Mouse (Mus musculus) brown adipose tissue, adult 24 weeks (tissue): ENCODE data around the gene Clec2i. TPM values are rescaled to one million over a fixed set of nuclear protein-coding genes. Genes with fewer than 3 reads are reported as not detected.
"Not testable (repeated sequence)": the region's sequence is repeated elsewhere in the genome, so short reads cannot be mapped to it uniquely, and the experiment has no call there.

Experiments used
- H3K27ac ChIP-seq: fragments of 200-500 bp; replicated peaks from 2 replicates; pipeline ENCODE4 v1.5.1; 2012; ENCODE audit warnings: low read depth, mild to moderate bottlenecking, low read length
- H3K4me1 ChIP-seq: fragments of 200-500 bp; 2 replicates; pipeline ENCODE4 v1.6.1; 2012; ENCODE audit warnings: low read length, mixed read lengths; ENCODE audit not compliant: control insufficient read depth, insufficient read depth, insufficient read length
- H3K4me3 ChIP-seq: fragments of 200-500 bp; 2 replicates; pipeline ENCODE4 v1.5.1; 2012; ENCODE audit warnings: low read depth, mild to moderate bottlenecking, low read length, moderate library complexity; ENCODE audit not compliant: insufficient read depth
- polyA plus RNA-seq: library from polyadenylated mRNA; stranded (reverse); fragments of >200 nt; gene quantifications from 2 replicates; pipeline ENCODE4 v1.2.4, GENCODE M21; 2012; ENCODE audit not compliant: missing spikeins, insufficient read depth, insufficient read length

The Clec2i gene
- polyA plus RNA-seq: 0.83 TPM in 1 of 2 replicates, not detected in the other

GRCm38 (mm10) chr6:128887091-128887790, at the start of gene Clec2i:
Gene Clec2i, plus strand, starts transcription at chr6:128887588.
- H3K4me1 ChIP-seq, H3K27ac ChIP-seq: not testable (repeated sequence)
- peak within 1 kb of the TSS; percentile 49 for H3K4me3 ChIP-seq

- Histone ChIP-seq H3K27ac (peak overlapping the region; percentile 97), H3K4me1 (0 out of 2 replicates have a peak, but pooled peaks cover 2% of the 10 kb centered on the region), H3K4me3 (peak overlapping the region; percentile 95)
These were observed 48.8 kb upstream of the Clec2i start for GRCm38 (mm10) chr6:128838342-128839265.

GRCm38 (mm10) chr6:128839266-128839771, 48.1 kb upstream of the Clec2i start:
- Histone ChIP-seq H3K4me1 (peaks cover 5% of the 10 kb centered on the region; the same call in 1 of the 2 replicates), H3K27ac (peak overlapping the region; percentile 72), H3K4me3 (peak overlapping the region; percentile 95)

GRCm38 (mm10) chr6:128839921-128840320, 47.5 kb upstream of the Clec2i start:
- Histone ChIP-seq H3K27ac (no peak overlapping the region), H3K4me1 (peaks cover 5% of the 10 kb centered on the region; the same call in 1 of the 2 replicates), H3K4me3 (peak overlapping the region; percentile 95; the same call in 1 of the 2 replicates)

- H3K4me3 ChIP-seq, H3K4me1 ChIP-seq, H3K27ac ChIP-seq: not testable (repeated sequence)
These were observed 46.7 kb upstream of the Clec2i start for GRCm38 (mm10) chr6:128840669-128841068.

- Histone ChIP-seq H3K4me3 (0 out of 2 replicates have a peak overlapping the region, but pooled peaks have one; percentile 87), H3K27ac (no peak overlapping the region), H3K4me1 (peaks cover 5% of the 10 kb centered on the region; the same call in 1 of the 2 replicates)
These were observed 45.9 kb upstream of the Clec2i start for GRCm38 (mm10) chr6:128841327-128842089.

GRCm38 (mm10) chr6:128842356-128842944, 44.9 kb upstream of the Clec2i start:
- Histone ChIP-seq H3K27ac (peak overlapping the region; percentile 68), H3K4me3 (peak overlapping the region; percentile 87), H3K4me1 (peaks cover 5% of the 10 kb centered on the region; the same call in 1 of the 2 replicates)

GRCm38 (mm10) chr6:128842945-128843478, 44.4 kb upstream of the Clec2i start:
- H3K4me3 ChIP-seq: peak overlapping the region; percentile 87
- peaks cover 5% of the 10 kb centered on the region; the same call in 1 of the 2 replicates for H3K4me1 ChIP-seq
- H3K27ac ChIP-seq: peak overlapping the region; percentile 70

GRCm38 (mm10) chr6:128843479-128843992, 43.9 kb upstream of the Clec2i start:
- Histone ChIP-seq H3K4me3 (peak overlapping the region; percentile 73), H3K27ac (peak overlapping the region; percentile 70), H3K4me1 (peaks cover 5% of the 10 kb centered on the region; the same call in 1 of the 2 replicates)

GRCm38 (mm10) chr6:128844131-128844530, 43.3 kb upstream of the Clec2i start:
- no peak overlapping the region for H3K27ac ChIP-seq
- no peak overlapping the region for H3K4me3 ChIP-seq

GRCm38 (mm10) chr6:128844586-128845080, 42.8 kb upstream of the Clec2i start:
- H3K4me3 ChIP-seq: no peak overlapping the region
- H3K4me1 ChIP-seq: peaks cover 5% of the 10 kb centered on the region; the same call in 1 of the 2 replicates
- H3K27ac ChIP-seq: no peak overlapping the region

More at GRCm38 (mm10) chr6:128844131-128844530, 43.3 kb upstream of the Clec2i start:
- H3K4me1 ChIP-seq: peaks cover 5% of the 10 kb centered on the region; the same call in 1 of the 2 replicates

GRCm38 (mm10) chr6:128845319-128845979, 41.9 kb upstream of the Clec2i start:
- Histone ChIP-seq H3K27ac (no peak overlapping the region), H3K4me3 (0 out of 2 replicates have a peak overlapping the region, but pooled peaks have one; percentile 10), H3K4me1 (peaks cover 3% of the 10 kb centered on the region; the same call in 1 of the 2 replicates)

- Histone ChIP-seq H3K4me1 (peaks cover 3% of the 10 kb centered on the region; the same call in 1 of the 2 replicates), H3K27ac (no peak overlapping the region), H3K4me3 (no peak overlapping the region)
These were observed 41.3 kb upstream of the Clec2i start for GRCm38 (mm10) chr6:128845998-128846542.
